Mouse (Mus musculus) C2C12 (cell line): ENCODE data around the gene Taar7b.

Source experiments
- CTCF ChIP-seq: IDR thresholded peaks from one replicate; pipeline ENCODE4 v1.5.1; 2011; ENCODE audit not compliant: control insufficient read depth, insufficient read depth, insufficient read length
- MYOG ChIP-seq: IDR thresholded peaks from one replicate; pipeline ENCODE4 v1.6.1; 2011; ENCODE audit not compliant: control insufficient read depth, insufficient read length; ENCODE audit errors: extremely low read depth

- no peak for TF ChIP-seq CTCF
- no peak for TF ChIP-seq MYOG
These were observed 48.0 kb upstream of the Taar7b start for GRCm38 (mm10) chr10:23951714-23952113.
